Mouse (Mus musculus): Measurements from ENCODE around the gene Rnf113a2. TPM values are rescaled to one million over a fixed set of nuclear protein-coding genes. Genes with fewer than 3 reads are reported as not detected.
A peak's percentile ranks its signal among the peaks of the same experiment; 100 is the strongest.

Gene Rnf113a2
- 1 to 10 TPM; 5.8 to 6.7 TPM for total RNA-seq (2021)
- long read RNA-seq, experiment 1, transcript Rnf113a2-201 (1 exons, 1,383 nt): major isoform, 6 of 6 reads
- long read RNA-seq, experiment 1, partial matches to known transcripts: 0 of 6 reads
- long read RNA-seq, experiment 1, other reads (novel, unspliced or antisense): 0 of 6 reads
- long read RNA-seq, experiment 2, transcript Rnf113a2-201 (1 exons, 1,383 nt): major isoform, 9 of 9 reads
- long read RNA-seq, experiment 2, partial matches to known transcripts: 0 of 9 reads
- long read RNA-seq, experiment 2, other reads (novel, unspliced or antisense): 0 of 9 reads

DNA sequence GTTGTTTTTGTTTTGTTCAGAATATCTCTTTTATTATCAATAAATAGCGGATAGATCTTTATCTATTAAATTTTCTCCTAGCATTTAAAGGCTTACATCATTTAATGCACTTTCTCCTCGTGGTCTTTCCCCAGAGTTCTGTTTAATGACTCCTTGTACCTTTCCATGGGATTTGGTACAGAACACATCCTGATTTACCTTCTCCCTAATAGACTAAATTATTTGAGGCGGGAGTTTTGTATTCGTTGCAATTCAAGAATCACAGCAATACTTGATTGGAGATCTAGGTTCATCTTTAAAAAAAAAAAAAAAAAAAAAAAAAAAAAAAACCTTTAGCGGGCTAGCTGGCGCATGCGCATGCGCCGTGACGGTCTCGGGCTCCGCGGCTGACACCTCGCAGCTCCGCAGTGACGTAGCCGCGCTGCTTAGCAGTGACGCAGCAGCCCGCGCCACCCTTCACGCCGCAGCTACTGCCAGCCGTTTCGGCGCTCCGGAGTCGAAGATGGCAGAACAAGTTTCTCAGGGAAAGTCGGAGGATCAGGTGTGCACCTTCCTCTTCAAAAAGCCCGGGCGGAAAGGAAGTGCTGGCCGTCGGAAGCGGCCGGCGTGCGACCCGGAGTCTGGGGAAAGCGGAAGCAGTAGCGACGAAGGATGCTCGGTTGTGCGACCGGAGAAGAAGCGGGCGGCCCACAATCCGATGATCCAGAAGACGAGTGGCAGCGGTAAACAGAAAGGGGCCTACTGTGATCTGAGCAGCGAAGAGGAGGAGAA lies at the start of gene Rnf113a2:
Gene Rnf113a2, plus strand, starts transcription at position 363 of the 771 bp plus-strand sequence.
- peak; percentile 65 to 71 for DNase-seq
- intact Hi-C loops (cut with DNase I): loop anchor here (5.0 kb wide), 1 partner anchor 35 kb away; the partner anchor contains the start of genes Aldh6a1 and Lin52

DNA sequence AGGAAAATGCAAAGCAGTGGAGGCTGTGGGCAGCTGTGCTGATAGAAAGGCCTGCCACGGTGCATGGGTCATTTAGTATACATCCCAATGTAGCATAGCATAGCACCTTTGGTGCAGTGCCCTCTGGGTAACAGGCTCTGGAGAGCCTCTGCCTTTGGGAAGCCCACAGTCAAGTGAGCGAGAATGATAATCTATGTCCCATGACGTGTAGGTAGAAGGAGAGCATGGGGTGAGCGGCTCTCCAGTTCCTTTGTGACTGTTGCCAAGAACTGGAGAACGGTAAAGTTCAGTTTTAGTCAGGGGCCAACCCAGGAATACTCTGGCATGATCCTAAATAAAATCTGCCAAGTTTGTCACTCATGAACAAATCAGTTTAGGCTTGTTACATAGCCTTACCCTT lies 45.3 kb upstream of the Rnf113a2 start:
- DNase-seq: no peak
- intact Hi-C loops (cut with DNase I): no loop called here

DNA sequence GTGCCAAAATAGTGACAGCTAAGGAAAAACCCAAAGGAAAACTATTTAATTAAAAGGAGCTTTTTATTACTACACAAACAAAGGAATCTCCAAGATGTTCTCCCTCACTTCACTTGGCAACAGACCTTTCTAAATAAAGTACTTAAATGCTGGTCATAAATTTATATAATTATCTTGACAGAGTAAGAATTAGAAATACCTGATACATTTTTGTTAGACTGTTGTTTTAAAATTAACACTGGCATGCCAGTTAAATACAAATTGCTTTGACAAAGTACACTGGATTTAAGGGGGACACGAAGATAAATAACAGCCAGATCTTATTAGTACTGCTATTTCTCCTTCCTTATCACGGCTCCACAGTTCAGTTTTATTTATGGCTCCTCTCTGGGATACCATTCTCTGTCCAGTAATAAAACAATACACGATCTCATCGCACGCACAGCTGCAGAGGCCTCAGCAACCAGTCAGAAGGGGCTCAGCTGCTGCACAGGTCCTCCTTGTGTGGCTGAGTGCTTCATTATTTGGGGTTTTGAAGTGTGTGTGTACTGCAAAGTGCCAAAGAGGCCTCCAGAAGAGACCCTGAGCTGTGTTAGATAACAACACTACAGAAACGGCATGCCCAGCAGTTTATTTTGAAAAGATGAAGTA lies 43.0 kb upstream of the Rnf113a2 start:
- no peak for DNase-seq
- intact Hi-C loops (cut with DNase I): no loop called here

DNA sequence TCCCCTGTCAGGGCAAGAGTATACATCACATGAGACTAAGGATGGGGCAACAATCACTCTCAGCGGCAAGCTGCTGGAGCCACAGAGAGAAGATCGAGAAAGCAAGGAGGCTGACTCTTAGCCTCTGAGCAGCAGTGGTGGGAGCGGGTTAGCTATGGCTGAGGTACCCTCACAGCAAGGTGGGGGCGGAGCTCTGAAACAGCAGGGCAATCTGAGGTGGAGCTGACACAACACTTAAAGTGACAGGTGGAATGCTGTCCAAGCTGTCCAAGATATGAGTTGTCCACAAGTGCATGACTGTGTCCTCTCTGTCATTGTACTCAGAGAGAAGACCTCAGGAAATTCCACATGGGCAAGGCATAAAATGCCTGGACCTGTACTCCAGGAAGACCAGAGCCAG lies 34.6 kb upstream of the Rnf113a2 start:
- no peak for DNase-seq
- intact Hi-C loops (cut with DNase I): no loop called here

DNA sequence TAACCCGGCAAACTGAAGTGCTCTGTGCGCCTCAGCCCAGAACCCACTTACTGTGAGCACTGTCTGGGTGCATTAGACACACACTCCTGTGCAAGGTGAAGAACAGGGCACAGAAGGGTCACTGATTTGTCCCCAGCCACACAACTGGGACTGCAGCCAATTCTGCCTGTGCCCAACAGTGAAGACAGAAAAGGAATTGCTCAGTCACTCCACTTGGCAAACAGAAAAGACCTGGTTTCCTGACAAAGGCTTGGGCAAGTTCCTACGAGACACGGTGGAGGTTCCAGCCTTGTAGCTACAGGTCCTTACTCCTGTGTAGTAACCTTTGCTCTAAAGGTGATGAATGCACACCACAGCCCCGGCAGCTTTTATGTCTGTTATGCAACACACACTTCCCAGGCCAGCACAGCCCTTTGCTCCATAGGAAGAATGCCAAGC lies 32.3 kb upstream of the Rnf113a2 start:
- intact Hi-C loops (cut with DNase I): no loop called here
- no peak for DNase-seq

DNA sequence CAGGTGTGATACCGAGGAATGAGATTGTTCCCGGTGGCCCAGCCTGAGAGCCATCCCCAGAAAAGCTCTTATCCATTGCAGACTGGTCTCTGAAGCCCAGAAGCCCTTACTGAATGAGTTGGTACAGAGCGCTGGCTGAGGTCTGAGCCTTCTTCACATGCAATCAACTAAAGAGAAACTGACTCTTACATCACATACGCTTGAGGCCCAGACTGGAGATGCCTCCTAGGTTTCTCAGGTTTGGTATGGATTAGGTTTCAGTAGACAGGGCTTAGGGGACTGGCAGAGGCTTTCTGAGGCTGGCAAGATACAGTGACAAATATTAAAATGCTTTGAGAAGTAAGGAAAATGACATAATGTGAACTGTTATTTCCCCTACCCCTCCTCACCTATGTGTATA lies 31.6 kb upstream of the Rnf113a2 start:
- intact Hi-C loops (cut with DNase I): no loop called here
- no peak for DNase-seq

DNA sequence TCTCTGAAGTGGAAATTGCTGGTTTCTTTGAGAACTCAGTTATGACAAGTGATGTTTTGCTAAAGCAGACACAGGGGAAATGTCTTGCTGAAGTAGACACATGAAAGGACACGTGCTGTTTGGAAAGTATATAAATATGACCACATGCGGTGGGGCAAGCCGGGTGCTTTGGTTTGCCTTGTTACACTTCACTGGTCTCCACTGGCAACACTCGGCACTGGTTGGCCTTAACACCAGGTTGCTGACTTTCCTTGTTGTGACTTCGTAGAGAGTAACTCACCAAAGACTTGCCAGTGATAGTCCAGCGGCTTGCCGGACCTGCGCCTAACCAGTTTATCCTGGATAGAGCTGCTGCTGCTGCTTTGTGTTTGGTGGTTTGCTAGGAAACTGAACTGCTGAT lies 28.9 kb upstream of the Rnf113a2 start:
- intact Hi-C loops (cut with DNase I): no loop called here
- no peak for DNase-seq

DNA sequence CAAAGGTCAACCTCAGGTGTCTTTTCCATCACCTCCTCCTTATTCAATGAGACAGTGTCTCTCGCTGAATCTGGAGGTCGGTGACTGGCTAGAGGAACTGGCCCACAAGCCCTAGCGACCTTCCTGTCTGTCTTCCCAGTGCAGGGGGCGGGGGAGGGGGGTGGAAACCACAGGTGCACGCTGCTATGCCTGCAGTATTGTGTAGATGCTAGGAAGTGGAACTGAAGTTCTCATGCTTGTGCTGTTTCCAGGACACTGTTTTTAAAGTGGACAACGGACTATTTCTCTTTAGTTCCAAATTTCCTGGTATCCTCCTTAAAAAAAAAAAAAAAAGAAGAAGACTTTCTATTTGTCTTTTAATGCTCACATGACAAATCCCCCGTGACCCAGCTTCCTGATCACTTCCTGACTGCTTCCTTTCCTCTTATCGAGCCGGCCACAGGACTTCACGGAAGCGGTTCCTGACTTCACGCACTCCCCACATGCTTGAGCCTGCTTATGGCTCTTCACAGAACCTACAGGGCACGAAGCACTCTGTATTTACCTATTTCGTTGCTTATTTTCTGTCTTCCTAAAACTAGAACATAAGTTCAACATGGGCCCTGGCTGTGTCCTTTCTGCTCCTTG lies 28.1 kb upstream of the Rnf113a2 start:
- intact Hi-C loops (cut with DNase I): no loop called here
- no peak for DNase-seq

DNA sequence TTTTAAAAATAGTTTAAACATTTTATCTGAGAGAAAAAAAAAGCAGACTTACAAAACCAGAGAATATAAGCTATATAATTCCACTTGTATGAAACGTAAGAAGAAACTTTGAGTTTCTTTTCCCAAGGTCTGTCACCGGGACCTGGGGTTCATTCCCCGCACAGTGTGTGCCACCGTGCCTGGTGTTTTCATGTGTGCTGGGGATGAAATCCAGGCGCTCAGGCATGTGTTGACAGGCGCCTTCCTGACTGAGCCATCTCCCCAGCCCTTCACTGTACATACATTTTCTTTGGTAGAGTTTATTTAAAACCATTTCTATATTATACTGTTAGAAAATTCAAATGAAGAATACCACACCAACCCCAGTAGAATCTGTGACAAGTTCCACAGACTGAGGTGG lies 26.7 kb upstream of the Rnf113a2 start:
- no peak for DNase-seq
- intact Hi-C loops (cut with DNase I): no loop called here

DNA sequence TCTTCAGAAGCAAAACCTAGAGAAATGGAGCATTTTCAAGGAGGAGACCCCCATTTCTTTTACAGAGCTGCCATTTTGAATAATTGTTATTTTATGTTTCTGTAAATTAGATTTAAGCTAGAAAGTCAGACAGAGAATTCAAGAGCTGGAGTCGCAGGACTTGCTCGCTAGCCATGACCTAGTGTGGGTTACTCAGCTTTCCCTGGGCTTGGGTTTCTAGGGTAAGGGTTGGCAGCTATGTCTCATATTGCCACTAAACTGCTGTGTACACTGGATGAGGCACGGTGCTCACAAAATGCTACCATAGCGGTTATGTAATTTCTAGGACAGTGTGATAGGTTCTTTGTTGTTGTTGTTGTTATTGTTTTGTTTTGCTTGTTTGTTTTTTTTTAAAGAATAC lies 24.3 kb upstream of the Rnf113a2 start:
- intact Hi-C loops (cut with DNase I): no loop called here
- no peak for DNase-seq

DNA sequence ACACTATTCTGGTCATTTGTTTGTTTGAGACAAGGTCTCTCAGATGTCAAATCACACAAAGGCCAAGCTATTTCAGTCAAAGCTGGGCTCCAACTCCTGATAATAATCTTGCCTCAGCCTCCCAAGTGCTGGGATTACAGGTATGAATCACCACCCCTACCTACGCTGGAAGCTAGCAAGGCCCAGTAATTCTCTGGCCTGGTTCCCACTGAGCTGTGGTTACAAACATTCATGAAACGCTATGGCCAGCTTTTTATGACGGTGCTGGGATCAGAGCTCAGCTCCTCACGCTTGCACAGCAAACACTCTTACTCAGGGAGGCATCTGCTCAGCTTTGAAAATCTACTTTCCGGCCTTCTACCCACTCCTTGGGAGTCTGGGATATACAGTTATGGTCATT lies 23.1 kb upstream of the Rnf113a2 start:
- DNase-seq: no peak
- intact Hi-C loops (cut with DNase I): no loop called here

DNA sequence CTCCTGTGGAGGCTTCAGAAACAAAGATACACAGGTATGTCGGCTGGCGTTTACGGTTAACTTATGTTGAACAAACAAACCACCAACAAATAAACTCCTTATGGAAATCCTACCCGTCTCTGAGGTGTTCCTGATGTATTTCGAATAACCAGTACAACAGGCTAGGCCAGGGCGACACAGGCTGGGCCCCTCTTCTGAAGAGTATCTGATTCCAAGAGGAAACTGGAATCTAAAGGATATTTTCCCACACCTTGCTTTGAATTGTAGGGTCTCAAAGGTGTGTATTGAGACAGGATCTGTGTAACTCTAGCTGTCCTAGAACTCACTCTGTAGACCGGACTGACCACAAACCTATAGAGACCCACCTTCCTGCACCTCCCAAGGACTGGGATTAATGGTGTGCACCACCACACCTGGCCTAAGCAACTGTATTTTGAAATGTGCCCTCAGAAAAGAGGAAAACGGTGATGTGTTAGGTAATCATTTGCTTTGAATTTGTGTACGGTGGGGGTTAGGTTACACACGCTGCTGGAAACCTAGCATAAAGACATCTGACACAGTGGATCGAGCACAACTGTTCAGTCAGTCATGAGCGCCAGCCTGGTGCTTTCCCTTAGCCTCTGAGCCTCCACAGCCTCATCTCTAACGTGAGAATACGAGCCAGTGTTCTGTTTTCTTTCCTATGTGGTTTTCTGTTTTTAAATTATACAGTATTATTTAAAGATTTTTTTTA lies 19.9 kb upstream of the Rnf113a2 start:
- no peak for DNase-seq
- intact Hi-C loops (cut with DNase I): no loop called here

DNA sequence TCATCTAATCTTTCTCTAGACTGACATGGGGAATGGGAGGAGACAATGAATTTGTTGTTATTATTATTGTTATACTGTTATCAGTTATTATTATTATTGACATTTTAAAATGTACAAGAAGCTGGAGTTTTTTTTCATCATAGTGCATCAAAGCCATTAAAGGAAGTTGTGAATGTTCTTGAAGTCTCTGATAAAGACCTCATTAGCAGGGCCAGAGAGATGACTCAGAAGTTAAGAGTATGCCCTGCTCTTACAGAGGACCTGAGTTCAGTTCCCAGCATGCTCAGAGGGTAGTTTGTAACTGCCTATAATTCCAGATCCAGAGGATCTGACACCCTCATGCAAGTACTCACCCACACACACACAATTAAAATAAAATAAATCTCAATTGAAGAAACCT lies 19.3 kb upstream of the Rnf113a2 start:
- intact Hi-C loops (cut with DNase I): no loop called here
- DNase-seq: no peak

DNA sequence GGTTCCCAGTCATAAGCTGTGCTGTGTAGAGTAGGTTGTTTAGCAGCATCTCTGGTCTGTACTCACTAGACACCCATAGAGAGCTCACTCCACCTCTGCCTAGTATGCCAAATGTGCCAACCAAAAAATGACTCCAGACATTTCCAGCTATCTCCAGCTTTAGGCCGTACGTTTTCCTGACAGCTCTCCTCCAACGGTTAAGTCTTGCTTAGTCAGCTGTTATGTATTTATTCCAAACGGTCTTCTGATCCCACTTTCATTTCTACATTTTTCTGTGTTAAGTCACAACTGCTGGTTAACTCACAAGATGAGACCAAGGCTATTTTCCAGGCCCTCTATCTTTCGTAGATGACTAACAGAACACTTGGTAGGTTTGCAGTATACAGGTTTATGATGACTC lies 18.4 kb upstream of the Rnf113a2 start:
- intact Hi-C loops (cut with DNase I): no loop called here
- no peak for DNase-seq

DNA sequence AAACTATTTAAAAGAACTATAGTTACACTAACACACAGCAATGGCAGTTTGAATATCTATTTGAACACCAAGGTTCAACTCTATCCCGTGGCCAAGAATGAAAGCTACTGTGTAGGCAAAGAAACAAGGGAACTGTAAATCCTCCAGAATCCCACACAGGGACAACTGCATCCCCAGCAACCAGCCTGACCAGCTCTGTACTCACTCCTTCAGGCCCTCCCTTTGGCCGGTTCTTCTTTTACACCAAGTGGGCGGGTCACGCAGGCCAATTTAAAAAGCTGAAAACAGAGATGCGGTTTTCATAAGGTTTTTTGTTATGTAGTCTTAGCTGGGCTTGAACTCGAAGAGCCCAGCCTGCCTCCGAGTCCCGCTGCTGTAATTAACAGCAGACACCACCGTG lies 17.9 kb upstream of the Rnf113a2 start:
- DNase-seq: no peak
- intact Hi-C loops (cut with DNase I): no loop called here

DNA sequence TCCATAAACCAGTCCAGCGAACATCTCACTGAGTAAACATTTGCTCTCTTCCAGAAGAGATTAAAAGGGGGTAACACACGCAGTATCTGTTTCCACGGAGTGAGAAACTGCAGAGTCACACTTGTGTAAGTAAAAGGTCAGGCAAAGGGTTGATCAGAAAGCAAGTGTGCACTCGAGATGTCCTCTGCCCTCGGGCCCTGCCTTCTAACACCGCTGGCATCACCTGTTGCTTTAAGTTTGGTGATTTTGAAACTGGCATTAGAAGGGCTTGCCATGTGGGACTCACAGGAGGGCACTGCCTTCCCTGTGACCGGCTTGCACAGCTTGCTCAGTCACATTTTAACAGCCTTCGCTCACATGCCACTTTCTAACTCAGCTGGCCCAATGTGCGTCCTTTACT lies 17.3 kb upstream of the Rnf113a2 start:
- intact Hi-C loops (cut with DNase I): no loop called here
- DNase-seq: no peak

DNA sequence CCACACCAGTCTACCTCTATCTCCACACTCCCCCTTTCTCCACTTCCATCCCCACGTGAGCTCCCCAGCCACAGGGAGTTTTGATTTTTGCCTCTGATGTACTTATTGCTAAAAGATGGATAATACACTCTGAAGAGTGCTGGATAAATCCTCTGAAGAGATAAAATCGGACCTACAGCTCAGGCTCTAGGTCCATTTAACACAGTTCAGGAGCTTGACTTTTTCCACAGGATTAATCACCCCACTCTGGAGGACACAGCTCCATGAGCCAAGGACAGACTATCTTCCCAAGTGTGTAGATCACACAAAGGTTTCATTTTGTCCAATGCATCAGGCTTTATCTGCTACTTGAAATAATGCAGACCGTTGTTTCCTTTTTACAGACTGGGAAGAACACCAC lies 16.9 kb upstream of the Rnf113a2 start:
- DNase-seq: no peak

DNA sequence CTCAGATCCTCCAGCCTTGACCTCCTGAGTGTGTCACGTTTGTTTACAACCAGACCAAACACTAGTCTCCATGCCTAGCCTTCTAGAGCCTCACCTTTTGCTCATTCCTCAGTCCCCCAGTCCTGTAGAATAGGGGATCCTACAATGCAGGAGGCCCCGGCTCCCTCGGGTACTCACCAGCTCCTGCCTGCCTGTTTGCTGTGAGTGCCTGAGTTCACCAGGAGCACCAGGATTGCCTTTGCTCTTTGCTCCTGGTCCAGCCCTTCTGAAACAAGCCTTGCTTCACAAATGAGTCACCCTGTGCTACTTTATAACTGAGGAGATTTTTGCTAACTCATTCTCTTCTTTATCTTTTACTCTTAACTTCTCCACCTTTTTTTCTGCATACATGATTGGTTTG lies 16.3 kb upstream of the Rnf113a2 start:
- intact Hi-C loops (cut with DNase I): no loop called here
- no peak for DNase-seq

More for the DNA sequence above, 16.9 kb upstream of the Rnf113a2 start:
- intact Hi-C loops (cut with DNase I): no loop called here

DNA sequence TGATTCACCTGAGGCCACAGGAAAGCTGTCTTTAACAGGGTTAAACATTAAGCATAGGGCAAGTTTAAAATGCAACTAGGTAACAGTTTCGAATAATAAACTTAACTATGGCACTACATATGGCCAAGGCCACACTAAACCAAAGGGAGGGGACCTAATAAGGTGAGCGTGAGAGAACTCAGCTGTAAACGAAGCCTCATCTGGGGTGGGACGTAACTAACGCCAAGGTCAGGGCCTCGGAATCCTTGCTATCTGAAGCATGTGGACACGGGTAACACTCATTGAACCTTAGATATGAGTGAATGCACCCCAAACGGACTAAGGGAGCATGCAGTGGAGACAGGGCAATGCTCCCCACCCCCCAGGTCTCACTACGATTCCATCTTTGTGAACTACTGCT lies 14.1 kb upstream of the Rnf113a2 start:
- intact Hi-C loops (cut with DNase I): no loop called here
- no peak for DNase-seq

DNA sequence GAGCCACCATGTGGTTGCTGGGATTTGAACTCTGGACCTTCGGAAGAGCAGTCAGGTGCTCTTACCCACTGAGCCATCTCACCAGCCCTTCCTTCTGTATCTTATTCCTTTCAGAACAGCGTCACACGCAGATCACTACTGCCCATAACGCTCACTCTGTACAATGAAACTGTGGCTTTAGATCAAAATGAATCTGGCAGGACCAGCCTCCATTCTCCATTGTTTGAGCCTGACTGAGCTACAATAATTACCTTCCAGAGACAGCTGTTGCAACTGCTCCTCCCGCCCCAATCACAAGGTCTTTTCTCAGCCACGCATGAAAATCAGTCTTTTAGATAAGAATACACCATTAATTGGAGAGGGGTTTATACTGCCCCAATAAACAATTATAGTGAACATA lies 12.5 kb upstream of the Rnf113a2 start:
- intact Hi-C loops (cut with DNase I): no loop called here
- DNase-seq: no peak

DNA sequence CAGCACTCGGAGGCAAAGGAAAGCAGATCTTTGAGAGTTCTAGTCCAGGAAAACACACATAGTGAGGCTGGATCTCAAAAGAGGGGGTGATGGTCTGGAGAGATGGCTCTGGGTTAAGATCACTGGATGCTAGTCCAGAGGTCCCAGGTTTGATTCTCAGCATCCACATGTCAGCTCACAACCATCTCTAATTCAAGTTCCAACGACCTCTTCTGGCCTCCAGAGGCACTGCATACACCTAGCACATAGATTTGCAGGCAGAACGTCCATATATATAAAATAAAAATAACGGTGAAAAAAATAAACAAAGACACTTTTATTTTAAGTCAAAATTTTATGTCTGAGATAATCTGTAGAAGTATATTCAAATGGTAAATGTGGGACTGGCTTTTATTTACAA lies 9.7 kb upstream of the Rnf113a2 start:
- intact Hi-C loops (cut with DNase I): no loop called here
- no peak for DNase-seq
